Mouse (Mus musculus) embryonic facial prominence, embryonic 14.5 days (tissue): Measurements from ENCODE around the gene Ube3b. TPM values are rescaled to one million over a fixed set of nuclear protein-coding genes. Genes with fewer than 3 reads are reported as not detected.

Experiments used
- ATAC-seq: fragments of 200-750 bp; cut with Nextera tagmentation; 2 replicates; pipeline ENCODE4 v1.8.0; 2017; ENCODE audit warnings: low read depth, moderate number of reproducible peaks, moderate TSS enrichment
- DNase-seq: peaks from one replicate; pipeline ENCODE4 v3.0.0-alpha.2; 2015; ENCODE audit warnings: low spot score
- H3K27ac ChIP-seq: fragments of 300-500 bp; sonication (generic); replicated peaks from 2 replicates; pipeline ENCODE4 v1.5.1; 2014; ENCODE audit warnings: low read depth, mild to moderate bottlenecking, low read length, moderate library complexity
- H3K27me3 ChIP-seq: fragments of 300-500 bp; sonication (generic); replicated peaks from 2 replicates; pipeline ENCODE4 v1.6.1; 2014; ENCODE audit warnings: low read length; ENCODE audit not compliant: control insufficient read depth, insufficient read depth
- H3K36me3 ChIP-seq: fragments of 300-500 bp; sonication (generic); 2 replicates; pipeline ENCODE4 v1.6.1; 2014; ENCODE audit warnings: low read length, mixed read lengths; ENCODE audit not compliant: control insufficient read depth, insufficient read depth
- H3K4me1 ChIP-seq: fragments of 300-500 bp; sonication (generic); 2 replicates; pipeline ENCODE4 v1.6.1; 2014; ENCODE audit warnings: antibody characterized with exemption, low read length; ENCODE audit not compliant: control insufficient read depth, insufficient read depth
- H3K4me2 ChIP-seq: fragments of 300-500 bp; sonication (generic); 2 replicates; pipeline ENCODE4 v1.6.1; 2014; ENCODE audit warnings: low read depth, mild to moderate bottlenecking, low read length, moderate library complexity, mixed read lengths
- H3K4me3 ChIP-seq: fragments of 300-500 bp; sonication (generic); 2 replicates; pipeline ENCODE4 v1.5.1; 2014; ENCODE audit warnings: low read depth, mild to moderate bottlenecking, low read length
- H3K9ac ChIP-seq: fragments of 300-500 bp; sonication (generic); 2 replicates; pipeline ENCODE4 v1.6.1; 2014; ENCODE audit warnings: low read depth, mild to moderate bottlenecking, low read length, moderate library complexity, mixed read lengths
- H3K9me3 ChIP-seq: fragments of 300-500 bp; sonication (generic); 2 replicates; pipeline ENCODE4 v1.6.1; 2016; ENCODE audit warnings: low read length; ENCODE audit not compliant: control insufficient read depth
- WGBS: fragments of 180-500 bp; shearing (Covaris S2); extraction: QIAGEN DNeasy Blood & Tissue Kit; methylation state at CpG from one replicate; pipeline ENCODE4 v1.1.7; 2014; 5-methylcytosine and 5-hydroxymethylcytosine counted together
- polyA plus RNA-seq: library from polyadenylated mRNA; unstranded; fragments of >200 nt; fragmentation: Nextera tagmentation; extraction: Ambion mirVana; gene quantifications from 2 replicates; pipeline ENCODE4 v1.2.1, GENCODE M21; 2014

Gene Ube3b
- polyA plus RNA-seq, 1 experiment from 2014 or later, result 44.5 TPM

- 79% methylated on average over 5 of the region's 5 CpGs for WGBS
- Histone ChIP-seq H3K36me3 (peaks cover 26% of the 10 kb centered on the region), H3K27me3 (no peaks in the 10 kb centered on the region), H3K4me3 (no peak overlapping the region), H3K9me3 (no peaks in the 10 kb centered on the region), H3K9ac (no peak overlapping the region), H3K4me2 (no peak overlapping the region), H3K4me1 (no peaks in the 10 kb centered on the region), H3K27ac (no peak overlapping the region)
- DNase-seq (no peak), ATAC-seq (no peak)
Observed at GRCm38 (mm10) chr5:114423961-114424360, 43.6 kb downstream of the Ube3b start.

DNA sequence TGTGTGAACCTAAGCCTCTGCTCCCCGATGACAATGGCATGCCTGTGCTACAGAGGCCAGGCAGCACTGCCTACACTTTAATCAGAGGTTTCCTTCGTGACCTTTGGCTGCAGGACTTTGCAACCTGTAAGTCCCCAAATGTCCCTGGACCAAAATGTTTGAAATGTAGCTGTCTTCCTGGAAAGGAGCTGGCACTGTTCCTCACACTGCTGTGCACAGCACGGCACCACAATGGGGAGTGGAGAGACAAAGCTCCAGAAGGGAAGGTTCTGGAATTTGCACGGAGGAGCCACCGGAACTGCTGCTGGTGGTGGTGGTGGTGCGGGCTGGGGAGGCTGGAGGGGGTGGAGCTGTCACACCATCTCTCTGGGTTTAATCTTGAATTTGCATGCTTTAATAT lies 46.3 kb downstream of the Ube3b start:
- H3K9me3 ChIP-seq, result no peaks in the 10 kb centered on the region
- no peak overlapping the region for H3K4me3 ChIP-seq
- DNase-seq, result no peak
- no peaks in the 10 kb centered on the region for H3K36me3 ChIP-seq
- no peak for ATAC-seq
- 62% methylated on average over 6 of the region's 6 CpGs for WGBS
- no peak overlapping the region for H3K4me2 ChIP-seq
- H3K4me1 ChIP-seq, result no peaks in the 10 kb centered on the region
- no peak overlapping the region for H3K27ac ChIP-seq
- H3K27me3 ChIP-seq, result no peaks in the 10 kb centered on the region
- no peak overlapping the region for H3K9ac ChIP-seq

- Histone ChIP-seq H3K9me3 (no peaks in the 10 kb centered on the region), H3K27ac (no peak overlapping the region), H3K36me3 (no peaks in the 10 kb centered on the region), H3K4me3 (no peak overlapping the region), H3K27me3 (no peaks in the 10 kb centered on the region), H3K9ac (no peak overlapping the region), H3K4me1 (no peaks in the 10 kb centered on the region), H3K4me2 (no peak overlapping the region)
- no peak for ATAC-seq
- 68% methylated on average over 18 of the region's 18 CpGs for WGBS
- no peak for DNase-seq
Observed at GRCm38 (mm10) chr5:114428621-114429020, 48.2 kb downstream of the Ube3b start.

DNA sequence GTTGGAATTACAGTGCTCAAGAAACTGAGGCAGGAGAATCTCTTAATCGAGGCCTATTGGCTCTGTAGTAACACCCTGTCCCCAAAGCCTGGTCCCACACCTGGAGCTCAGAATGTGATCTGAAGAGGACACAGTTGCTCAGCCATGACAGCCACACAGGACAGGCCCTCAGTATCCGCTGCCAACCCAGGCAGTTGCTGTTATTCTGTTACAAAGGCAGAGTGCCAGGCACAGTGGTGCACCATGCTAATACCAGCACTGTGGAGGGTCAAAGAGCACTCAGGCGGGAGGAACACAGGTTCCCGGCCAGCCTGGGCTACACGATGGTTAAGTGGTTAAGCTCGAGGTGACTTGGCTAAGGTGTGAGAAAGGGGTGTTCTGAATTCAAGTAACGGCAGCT lies 49.4 kb downstream of the Ube3b start:
- no peak for DNase-seq
- Histone ChIP-seq H3K27me3 (no peaks in the 10 kb centered on the region), H3K4me1 (no peaks in the 10 kb centered on the region), H3K9me3 (no peaks in the 10 kb centered on the region), H3K9ac (no peak overlapping the region), H3K36me3 (peaks cover 7% of the 10 kb centered on the region; the same call in 1 of the 2 replicates), H3K27ac (no peak overlapping the region), H3K4me3 (no peak overlapping the region), H3K4me2 (no peak overlapping the region)
- no peak for ATAC-seq
- WGBS, result 86% methylated on average over 7 of the region's 7 CpGs

DNA sequence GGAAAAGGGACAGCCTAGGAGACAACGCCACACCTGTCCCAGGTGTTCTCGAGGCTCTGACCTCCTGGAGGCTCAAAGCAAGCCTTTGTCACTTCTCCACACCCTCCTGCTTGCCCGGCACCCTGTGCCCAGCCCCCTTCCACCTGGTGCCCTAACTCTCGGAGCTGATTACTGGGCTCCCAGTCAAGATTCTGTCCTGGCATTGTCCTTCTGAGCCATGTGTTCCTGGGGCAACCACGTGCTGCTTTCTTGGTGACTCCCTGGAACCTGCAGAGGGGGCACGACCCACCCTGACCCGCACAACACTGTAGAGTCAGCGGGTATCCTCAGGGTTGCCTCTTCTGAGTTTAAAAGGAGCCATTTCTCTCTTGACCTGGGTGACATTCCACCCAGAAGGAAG lies 54.0 kb downstream of the Ube3b start:
- Histone ChIP-seq H3K27me3 (no peaks in the 10 kb centered on the region), H3K4me3 (no peak overlapping the region), H3K9me3 (no peaks in the 10 kb centered on the region), H3K36me3 (peaks cover 30% of the 10 kb centered on the region), H3K27ac (no peak overlapping the region), H3K4me1 (no peaks in the 10 kb centered on the region), H3K4me2 (no peak overlapping the region), H3K9ac (no peak overlapping the region)
- no peak for ATAC-seq
- WGBS, result 91% methylated on average over 8 of the region's 8 CpGs
- DNase-seq, result no peak

DNA sequence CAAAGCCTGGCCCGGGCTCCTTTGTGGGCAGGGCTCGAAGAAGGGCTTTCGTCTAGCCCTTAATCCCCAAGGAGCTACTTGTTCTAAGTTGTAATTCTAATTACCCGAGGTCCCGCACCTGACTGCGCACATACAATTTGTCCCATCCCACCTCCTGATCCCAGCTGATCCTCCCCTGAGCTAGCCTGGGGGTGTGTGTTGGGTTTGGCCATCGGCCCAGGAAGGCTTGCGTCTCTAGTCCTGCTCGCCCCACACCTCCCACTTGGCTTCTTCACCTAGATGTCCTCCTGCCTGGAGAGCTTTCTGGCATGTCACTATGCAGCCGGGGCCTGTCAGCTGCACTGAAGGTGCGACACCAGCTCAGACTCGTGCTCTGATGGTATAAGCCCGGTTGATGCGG lies 55.2 kb downstream of the Ube3b start:
- Histone ChIP-seq H3K4me2 (no peak overlapping the region), H3K27me3 (no peaks in the 10 kb centered on the region), H3K9me3 (no peaks in the 10 kb centered on the region), H3K27ac (no peak overlapping the region), H3K36me3 (peaks cover 30% of the 10 kb centered on the region), H3K4me3 (no peak overlapping the region), H3K9ac (no peak overlapping the region), H3K4me1 (no peaks in the 10 kb centered on the region)
- WGBS, result 89% methylated on average over 13 of the region's 14 CpGs
- ATAC-seq (no peak), DNase-seq (no peak)

- WGBS, result 1% methylated on average over 34 of the region's 43 CpGs
Observed at GRCm38 (mm10) chr5:114443566-114444367, 63.4 kb downstream of the Ube3b start, which contains the start of the genes Mmab and Mvk. Mmab (minus strand) TSS chr5:114444060. Mvk (plus strand) TSS chr5:114444269.

DNA sequence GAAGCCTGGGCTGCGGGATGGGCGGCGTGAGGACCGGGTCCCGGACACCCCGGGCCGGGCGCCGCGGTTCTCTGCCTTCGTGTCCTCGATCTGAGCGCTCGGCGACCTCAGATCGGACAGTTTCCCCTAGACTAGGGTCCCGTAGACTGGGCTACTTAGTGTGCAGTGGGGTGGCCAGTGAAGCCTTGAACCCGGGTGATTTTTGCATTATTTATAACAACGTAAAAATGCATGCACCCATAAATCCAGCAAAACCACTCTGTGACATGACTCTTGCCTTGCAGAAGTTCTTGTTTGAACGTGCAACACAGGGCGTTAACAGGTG lies 63.9 kb downstream of the Ube3b start:
- no peaks in the 10 kb centered on the region for H3K9me3 ChIP-seq
- ATAC-seq (peak; percentile 34), DNase-seq (no peak)
- no peaks in the 10 kb centered on the region for H3K27me3 ChIP-seq
- H3K9ac ChIP-seq, result peak overlapping the region; percentile 71
- no peak overlapping the region for H3K27ac ChIP-seq
- H3K4me1 ChIP-seq, result peaks cover 10% of the 10 kb centered on the region
- 0% methylated on average over 21 of the region's 21 CpGs for WGBS
- peak overlapping the region; percentile 65 for H3K4me2 ChIP-seq
- peak overlapping the region; percentile 66 for H3K4me3 ChIP-seq
- H3K36me3 ChIP-seq, result peaks cover 18% of the 10 kb centered on the region; the same call in 1 of the 2 replicates

More at GRCm38 (mm10) chr5:114443566-114444367, 63.4 kb downstream of the Ube3b start, which contains the start of the genes Mmab and Mvk:
- Histone ChIP-seq H3K27me3 (no peaks in the 10 kb centered on the region), H3K4me2 (peak within 1 kb of the TSS; percentile 67), H3K27ac (peak within 1 kb of the TSS; percentile 53; the same call in 1 of the 2 replicates), H3K4me1 (peaks cover 10% of the 10 kb centered on the region), H3K4me3 (peak within 1 kb of the TSS; percentile 66), H3K9ac (peak within 1 kb of the TSS; percentile 71), H3K9me3 (no peaks in the 10 kb centered on the region), H3K36me3 (peaks cover 18% of the 10 kb centered on the region; the same call in 1 of the 2 replicates)
- DNase-seq (peak; percentile 100), ATAC-seq (peak; percentile 98)

- Histone ChIP-seq H3K9ac (no peak overlapping the region), H3K27me3 (no peaks in the 10 kb centered on the region), H3K4me1 (0 out of 2 replicates have a peak, but pooled peaks cover 5% of the 10 kb centered on the region), H3K9me3 (no peaks in the 10 kb centered on the region), H3K4me2 (no peak overlapping the region), H3K27ac (no peak overlapping the region), H3K4me3 (no peak overlapping the region), H3K36me3 (peaks cover 55% of the 10 kb centered on the region)
- ATAC-seq, result no peak
- WGBS, result 70% methylated on average over 4 of the region's 4 CpGs
- no peak for DNase-seq
Observed at GRCm38 (mm10) chr5:114449011-114449410, 68.6 kb downstream of the Ube3b start.
